Mouse (Mus musculus): ENCODE measurements at regions not wholly inside any gene's neighbourhood (a gene's known extent, or its start where the extent isn't known, plus 50 kb on each side); places are given as distances from the start of the nearest gene placed in this dataset.

GRCm38 (mm10) chr2:129919551-129919950 is 92.6 kb upstream of the Tgm3 start:
- TF ChIP-seq CTCF (IDR thresholded peaks at IDR 0.05; ENCODE audit: low read depth) (no peak), EP300 (IDR thresholded peaks at IDR 0.05; ENCODE audit: low read depth) (no peak)

All from heart, postnatal 0 days (tissue).